8 mouse cellular contexts compared by ENCODE assay signal in genomic region chr10:34281211-34281961, GRCm38 (mm10). TPM values are rescaled to one million over a fixed set of nuclear protein-coding genes. Genes with fewer than 3 reads are reported as not detected.
DNase-seq lines count a peak whose midpoint lies in the region; ATAC-seq and TF ChIP-seq lines count a peak whose summit lies in the region.

No protein-coding gene starts in this region.

- 17% methylated on average over 14 of the region's 14 CpGs for WGBS in kidney, embryonic 15.5 days
- WGBS in neural tube, embryonic 12.5 days, result 20% methylated on average over 14 of the region's 14 CpGs

- peaks cover 18% of the 10 kb centered on the region for H3K4me1 ChIP-seq in kidney, embryonic 15.5 days
- peaks cover 21% of the 10 kb centered on the region for H3K4me1 ChIP-seq in G1E (ENCODE audit: insufficient read depth, low read depth, low read length)
- no peaks in the 10 kb centered on the region; the same call in 1 of the 2 replicates for H3K4me1 ChIP-seq in cortical plate, adult 2 months (ENCODE audit: control insufficient read depth, insufficient read depth, low read length)
- H3K4me1 ChIP-seq in neural tube, embryonic 12.5 days, result peaks cover 13% of the 10 kb centered on the region

- 0 out of 2 replicates have a peak, but pooled peaks cover 3% of the 10 kb centered on the region for H3K36me3 ChIP-seq in kidney, embryonic 15.5 days
- H3K36me3 ChIP-seq in G1E (replicated peaks), result peaks cover 15% of the 10 kb centered on the region
- H3K36me3 ChIP-seq in neural tube, embryonic 12.5 days, result no peaks in the 10 kb centered on the region

- H3K4me2 ChIP-seq in kidney, embryonic 15.5 days, result peak overlapping the region; percentile 75
- H3K4me2 ChIP-seq in neural tube, embryonic 12.5 days (replicated peaks), result peak overlapping the region; percentile 86

- peaks cover 10% of the 10 kb centered on the region; the same call in 1 of the 2 replicates for H3K27me3 ChIP-seq in kidney, embryonic 15.5 days
- H3K27me3 ChIP-seq in G1E (ENCODE audit: insufficient read depth, low read length), result peaks cover 6% of the 10 kb centered on the region; the same call in 1 of the 2 replicates
- H3K27me3 ChIP-seq in neural tube, embryonic 12.5 days (replicated peaks), result no peaks in the 10 kb centered on the region

- peak overlapping the region; percentile 77 for H3K9ac ChIP-seq in kidney, embryonic 15.5 days
- peak overlapping the region; percentile 97 for H3K9ac ChIP-seq in neural tube, embryonic 12.5 days

- no peaks in the 10 kb centered on the region for H3K9me3 ChIP-seq in kidney, embryonic 15.5 days (replicated peaks)
- no peaks in the 10 kb centered on the region for H3K9me3 ChIP-seq in G1E (replicated peaks)
- no peaks in the 10 kb centered on the region for H3K9me3 ChIP-seq in neural tube, embryonic 12.5 days

- no peak for TF ChIP-seq CTCF in G1E (IDR thresholded peaks at IDR 0.05; ENCODE audit: low read depth, low read length)
- no peak for TF ChIP-seq CTCF in cortical plate, adult 2 months (IDR thresholded peaks at IDR 0.05; ENCODE audit: extremely low read depth, insufficient read depth, low read length)

- DNase-seq in kidney, postnatal 10 days, result no peak
- DNase-seq in G1E (ENCODE audit: low spot score), result peak; percentile 18
- DNase-seq in induced T-regulatory cell, adult 2 months (ENCODE audit: low read depth), result peak; percentile 64
- DNase-seq in testis, postnatal 14 days (ENCODE audit: low spot score), result no peak
- DNase-seq in kidney, adult 11 months, result no peak

- peak; percentile 26; the same call in 1 of the 2 replicates for ATAC-seq in kidney, embryonic 15.5 days (replicated peaks; ENCODE audit: low FRiP score)
- ATAC-seq in G1E (ENCODE audit: extremely low read depth, insufficient number of reproducible peaks, low FRiP score, poor library complexity, severe bottlenecking), result no peak
- ATAC-seq in neural tube, embryonic 12.5 days (ENCODE audit: low FRiP score, low read depth), result peak; percentile 44

- H3K27ac ChIP-seq in kidney, embryonic 15.5 days, result peak overlapping the region; percentile 64; the same call in 1 of the 2 replicates
- 0 out of 2 replicates have a peak overlapping the region, but pooled peaks have one; percentile 78 for H3K27ac ChIP-seq in cortical plate, adult 2 months (ENCODE audit: insufficient read depth, low read length)
- no peak overlapping the region; the same call in 1 of the 2 replicates for H3K27ac ChIP-seq in neural tube, embryonic 12.5 days

- H3K4me3 ChIP-seq in kidney, embryonic 15.5 days (replicated peaks), result peak overlapping the region; percentile 72
- H3K4me3 ChIP-seq in G1E (ENCODE audit: low read depth, low read length), result peak overlapping the region; percentile 98
- H3K4me3 ChIP-seq in cortical plate, adult 2 months (ENCODE audit: insufficient read depth, low read length), result peak overlapping the region; percentile 86
- H3K4me3 ChIP-seq in neural tube, embryonic 12.5 days, result peak overlapping the region; percentile 96

- no peak for TF ChIP-seq POLR2A in cortical plate, adult 2 months (IDR thresholded peaks at IDR 0.05; ENCODE audit: extremely low read depth, insufficient read depth, low read length)

RNA-seq across cellular contexts. Expression of gene Tspyl1, which starts 0.6 kb away (rescaled TPM):
- 64.8 and 67.1 TPM in 2 replicates for polyA plus RNA-seq in kidney, embryonic 15.5 days (2015; fragmentation: Nextera tagmentation; extraction: Ambion mirVana)
- total RNA-seq in G1E (2014; fragmentation: Nextera tagmentation) (37.0 and 41.1 TPM in 2 replicates), G1E (2017) (40.9 and 43.5 TPM in 2 replicates)
- polyA plus RNA-seq in G1E (2012), result 19.6 and 20.6 TPM in 2 replicates
- polyA plus RNA-seq in cortical plate, adult 2 months (2012; rRNA removed), result 110 and 118 TPM in 2 replicates
- 138 and 142 TPM in 2 replicates for polyA plus RNA-seq in neural tube, embryonic 12.5 days (2016; fragmentation: Nextera tagmentation; extraction: Ambion mirVana)

RNA-seq across cellular contexts. Expression of gene Tspyl4, which starts 15.9 kb away (rescaled TPM):
- 11.2 and 14.8 TPM in 2 replicates for polyA plus RNA-seq in kidney, embryonic 15.5 days (2015; fragmentation: Nextera tagmentation; extraction: Ambion mirVana)
- 0.53 and 0.60 TPM in 2 replicates for total RNA-seq in G1E (2014; fragmentation: Nextera tagmentation)
- total RNA-seq in G1E (2017), result 0.82 and 1.5 TPM in 2 replicates
- 0.14 TPM in 2 replicates for polyA plus RNA-seq in G1E (2012)
- polyA plus RNA-seq in cortical plate, adult 2 months (2012; rRNA removed), result 315 and 334 TPM in 2 replicates
- polyA plus RNA-seq in neural tube, embryonic 12.5 days (2016; fragmentation: Nextera tagmentation; extraction: Ambion mirVana), result 143 and 153 TPM in 2 replicates

Comparison
In these comparisons a context has a peak if more than half of its experiments do, and no peak if none do; other contexts are left out.
1. DNase-seq: peak in G1E (single experiment) and induced T-regulatory cell, adult 2 months (single experiment); none in kidney, postnatal 10 days (single experiment), testis, postnatal 14 days (single experiment) and kidney, adult 11 months (single experiment).
2. RNA of gene Tspyl4, which starts 15.9 kb away (polyA plus RNA-seq): 315 to 334 TPM in cortical plate, adult 2 months, 143 to 153 TPM in neural tube, embryonic 12.5 days and 11.2 to 14.8 TPM in kidney, embryonic 15.5 days; 0.14 TPM in G1E; every median in the first group is over 10 times any median in the second.
3. Peak in every context shown above with its lines, with median percentiles within 50 percentile points of each other: H3K4me3 ChIP-seq.